Mouse (Mus musculus): ENCODE results near the gene Nptn.

The Nptn gene

DNA sequence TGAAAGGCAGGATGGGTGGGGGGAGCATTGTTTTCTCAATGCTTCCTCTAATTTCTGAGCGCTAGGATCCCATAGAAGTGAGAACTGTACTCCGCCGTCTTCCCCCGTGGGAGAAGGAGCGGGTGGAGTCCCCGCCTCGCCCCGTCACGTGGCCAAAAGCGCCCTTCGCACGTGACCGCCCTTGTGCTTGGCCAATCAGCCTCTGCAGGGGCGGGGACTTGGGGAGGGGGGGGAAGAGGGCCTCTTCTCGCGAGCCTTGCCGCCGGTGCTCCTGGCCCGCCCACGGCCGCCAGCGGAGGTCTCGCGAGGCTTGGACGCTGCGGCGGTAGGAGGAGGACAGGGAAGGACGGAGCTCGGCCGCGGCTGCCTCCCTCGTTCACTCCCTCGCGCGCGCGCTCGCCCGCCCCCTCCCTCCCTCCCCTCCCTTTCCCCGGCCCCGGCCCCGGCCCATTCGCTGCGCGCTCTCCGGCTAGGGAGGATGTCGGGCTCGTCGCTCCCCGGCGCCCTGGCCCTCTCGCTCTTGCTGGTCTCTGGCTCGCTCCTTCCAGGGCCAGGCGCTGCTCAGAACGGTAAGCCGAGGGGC is at the start of gene Nptn:
TSS of gene Nptn (plus strand) at position 283 of the 583 bp plus-strand sequence.
- peak; percentile 98 for DNase-seq

DNA sequence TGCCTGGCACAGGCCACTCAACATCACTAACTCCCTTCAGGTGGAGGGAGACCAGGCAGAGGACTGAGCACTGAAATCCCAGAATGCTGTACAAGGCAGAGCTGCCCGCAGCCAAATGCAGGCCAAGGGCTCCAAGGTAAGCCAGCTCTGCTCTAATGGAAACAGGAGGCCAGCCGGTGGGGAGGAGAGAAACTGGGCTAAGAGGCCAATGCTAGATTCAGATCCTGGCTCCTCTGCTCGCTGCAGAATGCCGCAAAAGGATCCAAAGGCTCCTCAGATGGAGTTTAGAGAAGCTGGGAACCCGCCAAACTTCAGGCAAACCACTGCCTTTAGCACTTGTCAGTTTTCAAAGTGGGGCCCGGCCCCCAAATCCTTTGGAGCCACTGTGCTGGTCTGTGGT is 48.7 kb upstream of the Nptn start:
- DNase-seq: no peak

DNA sequence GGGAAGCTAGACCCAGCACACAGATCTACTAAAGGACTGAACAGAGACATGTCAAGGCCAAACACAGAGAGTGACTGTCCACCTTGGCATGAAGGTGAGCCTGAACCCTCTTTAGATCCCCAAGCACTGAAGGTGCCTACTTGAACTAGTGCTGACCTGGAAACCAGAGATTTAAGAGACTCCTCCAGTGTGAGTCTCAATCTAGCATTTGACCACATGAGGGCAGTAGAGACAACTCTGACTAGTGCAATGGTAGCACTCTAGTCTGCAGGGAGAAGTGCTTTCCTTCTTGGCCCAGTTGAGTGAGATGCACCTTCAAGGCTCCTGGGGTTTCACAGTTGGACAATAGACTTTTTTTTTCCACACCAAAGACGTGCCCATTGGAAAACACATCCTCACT is 47.3 kb upstream of the Nptn start:
- peak; percentile 90 for DNase-seq

GRCm38 (mm10) chr9:58535447-58536134 is 46.4 kb upstream of the Nptn start:
- DNase-seq: no peak

DNA sequence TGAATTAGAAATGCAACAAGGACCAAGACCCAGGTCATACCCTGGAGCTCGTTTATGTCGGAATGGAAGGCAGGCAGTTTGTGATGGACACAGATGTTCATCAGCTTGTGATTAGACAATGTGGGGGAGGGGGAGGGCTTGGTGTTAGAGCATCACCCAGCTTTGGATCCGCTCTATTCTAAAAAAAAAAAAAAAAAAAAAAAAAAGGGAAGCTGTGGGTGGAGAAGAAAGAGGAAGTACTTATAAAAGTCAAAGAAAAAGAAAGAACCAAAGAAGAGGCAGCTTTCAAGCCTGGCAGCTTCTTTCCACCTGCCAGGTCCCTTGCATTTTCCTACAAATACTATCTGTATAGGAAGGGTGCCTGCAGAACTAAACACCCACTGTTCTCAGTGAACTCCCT is 44.3 kb upstream of the Nptn start:
- DNase-seq: no peak

DNA sequence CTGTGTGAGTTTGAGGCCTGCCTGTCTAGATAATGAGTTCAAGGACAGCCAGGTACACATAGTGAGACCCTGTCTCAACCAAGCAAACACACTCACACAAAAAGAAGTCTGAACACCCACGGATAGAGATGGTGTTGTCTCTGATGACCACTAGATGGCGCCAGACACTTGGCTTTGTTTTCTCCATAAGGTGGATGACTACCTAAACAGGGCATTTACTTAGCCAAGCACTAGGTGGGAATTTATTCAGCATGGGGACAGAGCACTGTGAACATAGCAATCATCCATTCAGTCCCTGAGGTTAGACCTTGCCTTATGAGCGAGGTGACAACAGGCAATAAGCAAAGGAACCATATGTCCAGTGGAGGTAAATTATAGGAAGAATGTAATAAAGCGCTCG is 42.2 kb upstream of the Nptn start:
- peak; percentile 72 for DNase-seq

DNA sequence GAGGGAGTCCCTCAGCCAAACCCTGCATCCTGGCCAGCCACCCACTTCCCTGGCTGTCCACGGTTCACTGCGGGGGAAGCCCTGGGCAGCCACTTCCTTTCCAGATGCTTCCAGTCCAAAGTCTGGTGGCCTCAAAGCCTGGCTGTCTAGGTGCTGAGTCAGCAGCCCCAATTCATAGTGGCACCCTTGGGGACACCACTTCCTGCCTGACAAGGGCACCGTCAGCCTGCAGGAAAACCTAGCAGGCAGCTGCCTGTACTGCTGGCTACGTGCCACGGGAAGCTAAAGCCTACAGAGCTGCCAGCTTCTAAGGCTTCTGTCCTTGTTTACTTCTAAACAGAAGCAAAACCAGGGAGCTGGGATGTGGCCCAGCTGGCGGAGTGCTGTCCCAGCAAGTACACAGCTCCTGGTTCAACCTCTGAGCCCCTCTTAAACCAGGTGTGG is 40.1 kb upstream of the Nptn start:
- peak; percentile 85 for DNase-seq

DNA sequence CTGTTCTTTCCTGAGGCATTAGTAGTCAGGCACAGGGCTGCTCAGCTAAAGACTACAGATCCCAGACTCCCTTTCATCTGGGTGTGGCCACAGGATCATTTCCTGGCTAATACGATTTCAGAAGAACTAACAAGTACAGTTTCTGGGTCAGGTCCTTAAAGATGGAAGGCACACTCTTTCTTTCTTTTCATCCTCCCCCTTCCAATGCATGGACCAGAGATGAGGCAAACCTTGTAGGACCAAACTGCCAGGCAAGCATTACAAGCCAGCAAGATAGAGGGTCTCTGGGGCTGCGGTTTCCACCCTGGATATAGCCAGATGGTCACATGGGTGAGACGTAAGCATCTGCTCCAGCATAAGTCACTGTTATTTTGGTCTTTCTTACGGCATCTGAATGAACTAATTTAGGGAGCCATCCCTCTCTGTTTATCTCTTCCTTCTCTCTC is 37.1 kb upstream of the Nptn start:
- peak; percentile 56 for DNase-seq

GRCm38 (mm10) chr9:58545428-58545827 is 36.6 kb upstream of the Nptn start:
- DNase-seq: no peak

DNA sequence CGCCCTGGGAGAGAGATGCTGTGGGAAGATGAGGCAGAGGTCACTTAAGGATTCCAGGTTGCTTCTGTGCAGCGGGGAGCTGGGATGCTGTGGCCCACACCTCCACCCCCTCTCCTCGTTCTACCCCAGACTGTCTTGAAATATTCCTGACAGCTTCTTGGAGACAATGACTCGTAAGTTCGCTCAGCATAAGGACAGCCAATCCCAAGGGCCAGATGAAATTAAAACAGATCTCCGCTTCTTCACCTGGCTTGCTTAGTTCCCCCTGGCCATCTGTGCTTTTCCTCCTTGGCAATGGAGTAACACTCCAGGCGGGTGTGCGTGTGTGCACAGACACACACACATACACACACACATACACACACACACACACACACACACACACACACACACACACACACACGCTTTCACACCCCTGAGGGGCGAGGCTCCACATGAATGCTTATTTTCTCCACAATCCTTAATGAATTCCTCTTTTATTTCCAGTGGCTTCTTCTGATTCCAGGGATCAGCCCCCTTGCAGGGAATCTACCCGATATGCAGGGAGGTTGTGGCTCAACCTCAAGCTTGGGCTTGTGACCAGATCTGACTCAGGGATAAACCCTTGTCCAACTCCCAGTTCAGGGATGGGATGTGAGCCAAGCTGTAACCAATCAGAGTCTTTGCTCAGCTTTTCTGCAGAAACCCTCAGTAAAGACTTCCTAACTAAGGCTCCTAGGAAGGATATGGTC is 35.2 kb upstream of the Nptn start:
- DNase-seq: no peak

GRCm38 (mm10) chr9:58548897-58549296 is 33.1 kb upstream of the Nptn start:
- DNase-seq: peak; percentile 40

DNA sequence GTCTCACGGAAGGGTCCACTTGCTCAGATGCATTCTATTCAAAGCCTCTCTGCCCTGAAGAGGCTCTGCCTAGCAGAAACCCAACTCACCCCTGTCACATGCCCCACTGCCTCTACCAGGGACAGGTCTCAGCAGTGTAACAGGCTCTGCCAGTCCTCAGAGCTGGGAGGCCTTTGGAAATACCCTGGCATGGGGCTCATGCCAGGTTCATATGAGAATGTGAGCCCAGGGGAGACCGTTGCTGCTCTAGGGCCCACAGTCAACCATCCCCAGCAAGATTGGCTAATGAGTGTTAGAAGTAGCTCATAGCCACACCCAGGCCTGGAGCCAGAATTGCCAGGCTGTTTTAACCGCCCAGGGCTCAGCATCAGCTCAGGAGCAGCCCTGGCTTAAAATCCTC is 32.3 kb upstream of the Nptn start:
- DNase-seq: no peak

DNA sequence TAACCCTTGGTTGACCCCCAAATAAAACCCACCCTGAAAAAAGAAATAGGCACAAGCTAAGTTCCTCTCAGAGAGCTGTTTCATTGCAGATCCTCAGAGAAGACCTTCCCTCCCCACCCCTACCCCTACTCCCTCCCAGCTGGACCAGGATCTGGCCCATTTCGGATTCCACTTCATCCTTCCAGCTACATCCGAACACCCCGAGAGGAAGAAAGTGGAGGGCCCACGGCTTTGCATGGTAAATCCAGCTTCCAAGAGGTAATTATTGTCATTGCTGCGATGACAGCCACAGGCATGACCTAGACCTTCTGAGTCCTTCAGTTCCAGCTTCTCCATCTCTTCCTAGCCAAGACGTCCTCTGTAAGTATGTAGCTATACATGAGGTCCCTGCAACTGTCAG is 31.1 kb upstream of the Nptn start:
- no peak for DNase-seq

GRCm38 (mm10) chr9:58552083-58552482 is 30.0 kb upstream of the Nptn start:
- DNase-seq: no peak

DNA sequence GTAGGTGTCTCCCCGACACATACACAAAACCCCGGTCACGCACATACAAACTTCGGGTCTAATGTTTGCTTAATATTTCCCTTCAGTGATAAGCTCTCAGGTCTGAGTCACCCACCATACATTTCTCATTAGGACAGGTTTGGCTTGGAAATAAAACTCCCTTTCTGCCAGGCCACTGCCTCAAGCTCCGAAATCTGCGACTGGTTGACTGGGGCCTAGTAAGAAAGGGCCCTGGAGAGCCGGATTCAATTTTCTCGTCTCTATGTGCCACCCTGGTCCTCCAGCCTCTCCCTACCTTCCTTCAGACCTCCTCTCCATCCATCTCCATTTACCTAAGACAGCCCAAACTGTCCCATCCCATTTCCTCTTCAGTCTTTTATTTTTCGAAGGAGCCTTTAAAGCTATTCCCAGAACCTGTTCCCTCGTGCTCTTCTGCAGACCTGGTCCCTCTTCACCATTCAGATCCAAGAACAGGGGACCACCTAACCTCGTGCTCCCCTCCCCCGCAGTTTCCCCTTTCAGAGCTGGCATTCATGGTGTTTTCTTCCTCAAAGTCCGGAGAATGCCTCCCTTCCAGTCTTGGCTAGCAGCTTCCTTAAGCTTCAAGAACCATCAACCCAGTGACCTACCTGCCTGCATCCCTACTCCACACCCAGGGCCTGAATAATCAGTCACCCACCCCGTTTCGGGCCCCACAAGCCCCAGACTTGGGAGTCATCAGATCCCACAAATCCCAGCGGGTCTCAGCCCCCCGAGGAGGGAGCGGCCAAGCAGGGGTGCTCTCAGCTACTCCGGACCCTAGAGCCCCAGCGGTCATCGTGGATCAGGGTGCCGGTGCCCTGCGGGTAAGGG is 27.8 kb upstream of the Nptn start:
- no peak for DNase-seq

GRCm38 (mm10) chr9:58554908-58555684 is 26.9 kb upstream of the Nptn start, which contains the start of gene Cd276:
Gene Cd276 (minus strand): TSS chr9:58555437.
- DNase-seq: peak; percentile 74

DNA sequence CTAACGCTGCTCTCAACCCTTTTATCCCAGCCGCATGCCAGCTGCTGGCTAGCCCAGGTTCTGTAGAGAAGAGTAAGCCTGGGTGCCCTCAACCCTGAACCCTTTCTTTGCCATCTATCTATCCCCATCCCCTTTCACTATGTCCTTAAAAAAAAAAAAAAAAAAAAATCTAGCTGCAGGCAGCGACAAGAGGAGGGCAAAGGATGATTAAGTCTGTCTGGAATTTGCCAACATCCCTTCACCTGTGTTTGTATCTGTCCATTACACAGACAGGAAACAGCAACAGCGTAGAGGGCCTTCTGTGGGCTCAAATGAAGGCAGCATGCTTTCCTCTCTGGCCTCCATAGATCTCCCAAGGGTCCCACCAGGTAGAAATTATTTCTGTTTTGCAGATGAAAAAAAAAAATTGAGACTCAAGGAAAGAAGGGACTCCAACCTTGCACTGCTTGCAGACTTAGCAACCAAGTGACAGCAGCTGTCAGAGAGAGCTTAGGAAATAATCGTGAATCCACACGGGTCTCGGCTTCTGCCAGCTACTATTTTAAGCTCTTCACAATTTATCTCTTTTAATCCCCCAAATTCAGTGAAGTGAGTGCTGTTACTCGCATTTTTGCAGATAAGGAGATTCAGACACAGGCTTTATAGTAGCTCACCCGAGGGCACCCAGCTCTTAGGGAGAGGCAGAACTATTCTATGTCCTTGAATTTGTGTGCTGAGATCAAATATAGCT is 26.2 kb upstream of the Nptn start:
- DNase-seq: no peak

GRCm38 (mm10) chr9:58556627-58557026 is 25.4 kb upstream of the Nptn start:
- no peak for DNase-seq

GRCm38 (mm10) chr9:58557457-58558455 is 24.3 kb upstream of the Nptn start:
- DNase-seq: peak; percentile 67

- no peak for DNase-seq
Measured at GRCm38 (mm10) chr9:58560211-58560610, 21.8 kb upstream of the Nptn start.
